Mouse (Mus musculus): Measurements from ENCODE around the gene Cpeb2. TPM values are rescaled to one million over a fixed set of nuclear protein-coding genes. Genes with fewer than 3 reads are reported as not detected.

Gene Cpeb2
- polyA plus RNA-seq, 1 experiment from 2014 or later, result 7.7 TPM

DNA sequence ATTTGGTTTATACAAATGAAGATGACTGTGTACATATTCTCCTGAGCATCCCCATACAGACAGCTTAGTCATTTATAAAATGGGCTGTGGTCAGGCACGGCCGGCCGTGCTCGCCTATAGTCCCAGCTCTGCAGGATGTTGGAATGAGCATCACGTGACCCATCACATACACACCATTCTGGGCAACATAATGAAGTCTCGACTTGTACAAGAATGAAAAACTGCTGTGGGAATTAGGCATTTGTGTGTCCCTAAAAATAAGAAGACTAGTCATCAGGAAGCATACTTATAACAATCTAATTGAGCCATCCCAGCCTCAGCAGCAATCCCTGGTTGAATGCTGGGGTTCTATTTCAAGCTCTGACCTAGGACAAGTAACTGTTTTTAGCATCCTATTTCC, 28.8 kb downstream of the Cpeb2 start:
- H3K27ac ChIP-seq (replicated peaks in 1 of 2; ENCODE audit: control insufficient read depth in 1 of 2, insufficient read depth in 1 of 2, low read depth in 2 of 2, low read length in 2 of 2), result no peak overlapping the region
- peaks cover 4% of the 10 kb centered on the region; the same call in 1 of the 2 replicates for H3K36me3 ChIP-seq (ENCODE audit: control insufficient read depth, insufficient read depth, low read length)
- no peak for ATAC-seq (ENCODE audit: insufficient number of reproducible peaks, insufficient read depth, low FRiP score, low read depth)
- H3K9me3 ChIP-seq (ENCODE audit: control insufficient read depth, low read length), result no peaks in the 10 kb centered on the region
- H3K9ac ChIP-seq (ENCODE audit: low read length), result no peak overlapping the region
- H3K4me3 ChIP-seq (ENCODE audit: control insufficient read depth in 1 of 2, insufficient read depth in 1 of 2, low read depth in 1 of 2, low read length in 2 of 2), result no peak overlapping the region
- H3K4me2 ChIP-seq (ENCODE audit: low read length), result no peak overlapping the region
- WGBS, result 60% methylated on average over 6 of the region's 6 CpGs
- peaks cover 0 to 3% of the 10 kb centered on the region in 2 experiments; a peak in 2 of 4 replicates for H3K4me1 ChIP-seq (ENCODE audit: control insufficient read depth in 2 of 2, insufficient read depth in 2 of 2, low read length in 2 of 2)
- H3K27me3 ChIP-seq (ENCODE audit: control insufficient read depth, insufficient read depth, low read length), result no peaks in the 10 kb centered on the region

DNA sequence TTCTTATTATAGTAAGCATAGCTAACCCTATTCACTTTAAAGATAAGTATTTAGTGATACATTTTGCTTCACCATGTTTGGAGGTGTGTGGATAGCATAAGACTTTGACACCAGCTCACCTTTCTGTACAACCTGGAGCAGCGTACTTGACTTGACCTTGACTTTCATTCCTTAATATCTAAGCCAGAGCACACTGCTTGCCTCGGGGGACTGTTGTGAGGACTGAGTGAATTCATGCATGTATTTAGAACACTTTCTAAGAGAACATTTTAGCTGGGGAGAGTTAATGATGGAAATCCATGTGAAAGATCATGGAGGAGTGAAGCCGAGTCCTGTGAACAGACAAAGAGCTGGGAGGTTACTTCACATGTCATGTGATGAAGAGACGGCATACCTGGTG, 31.0 kb downstream of the Cpeb2 start:
- H3K4me2 ChIP-seq (ENCODE audit: low read length), result no peak overlapping the region
- H3K4me3 ChIP-seq (ENCODE audit: control insufficient read depth in 1 of 2, insufficient read depth in 1 of 2, low read depth in 1 of 2, low read length in 2 of 2), result no peak overlapping the region
- H3K9ac ChIP-seq (ENCODE audit: low read length), result no peak overlapping the region
- 66% methylated on average over 4 of the region's 4 CpGs for WGBS
- ATAC-seq (ENCODE audit: insufficient number of reproducible peaks, insufficient read depth, low FRiP score, low read depth), result no peak
- no peaks in the 10 kb centered on the region for H3K9me3 ChIP-seq (ENCODE audit: control insufficient read depth, low read length)
- H3K4me1 ChIP-seq (ENCODE audit: control insufficient read depth in 2 of 2, insufficient read depth in 2 of 2, low read length in 2 of 2), result peaks cover 0 to 3% of the 10 kb centered on the region in 2 experiments; a peak in 2 of 4 replicates
- no peaks in the 10 kb centered on the region for H3K27me3 ChIP-seq (ENCODE audit: control insufficient read depth, insufficient read depth, low read length)
- H3K27ac ChIP-seq (replicated peaks in 1 of 2; ENCODE audit: control insufficient read depth in 1 of 2, insufficient read depth in 1 of 2, low read depth in 2 of 2, low read length in 2 of 2), result 0 out of 4 replicates have a peak overlapping the region, but pooled peaks of 1 of the 2 experiments have one; percentile 41
- H3K36me3 ChIP-seq (ENCODE audit: control insufficient read depth, insufficient read depth, low read length), result peaks cover 4% of the 10 kb centered on the region; the same call in 1 of the 2 replicates

DNA sequence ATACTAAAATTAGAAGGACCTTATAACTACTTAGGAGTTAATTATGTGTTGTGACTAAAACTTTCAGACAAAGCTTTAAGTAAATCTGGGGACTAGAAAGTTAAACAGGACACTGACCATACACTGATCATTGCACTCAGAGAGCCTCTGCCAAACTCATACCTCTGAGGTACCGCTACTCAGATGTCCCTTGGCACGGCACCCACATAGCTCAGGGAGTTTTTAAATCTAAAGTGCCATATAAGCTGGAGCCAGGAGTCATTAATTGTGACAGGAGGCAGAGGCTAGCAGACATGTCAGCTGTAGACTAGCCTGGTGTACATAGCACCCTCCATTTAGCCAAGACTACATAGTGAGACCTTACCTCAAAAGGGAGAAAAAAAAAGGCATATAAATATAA, 31.7 kb downstream of the Cpeb2 start:
- H3K4me2 ChIP-seq (ENCODE audit: low read length), result no peak overlapping the region
- no peak overlapping the region for H3K4me3 ChIP-seq (ENCODE audit: control insufficient read depth in 1 of 2, insufficient read depth in 1 of 2, low read depth in 1 of 2, low read length in 2 of 2)
- H3K9me3 ChIP-seq (ENCODE audit: control insufficient read depth, low read length), result no peaks in the 10 kb centered on the region
- peaks cover 8% of the 10 kb centered on the region for H3K36me3 ChIP-seq (ENCODE audit: control insufficient read depth, insufficient read depth, low read length)
- no peak for ATAC-seq (ENCODE audit: insufficient number of reproducible peaks, insufficient read depth, low FRiP score, low read depth)
- no peak overlapping the region for H3K9ac ChIP-seq (ENCODE audit: low read length)
- 63% methylated on average over 2 of the region's 2 CpGs for WGBS
- no peaks in the 10 kb centered on the region for H3K27me3 ChIP-seq (ENCODE audit: control insufficient read depth, insufficient read depth, low read length)
- peaks cover 0 to 3% of the 10 kb centered on the region in 2 experiments; a peak in 2 of 4 replicates for H3K4me1 ChIP-seq (ENCODE audit: control insufficient read depth in 2 of 2, insufficient read depth in 2 of 2, low read length in 2 of 2)
- H3K27ac ChIP-seq (replicated peaks in 1 of 2; ENCODE audit: control insufficient read depth in 1 of 2, insufficient read depth in 1 of 2, low read depth in 2 of 2, low read length in 2 of 2), result no peak overlapping the region

DNA sequence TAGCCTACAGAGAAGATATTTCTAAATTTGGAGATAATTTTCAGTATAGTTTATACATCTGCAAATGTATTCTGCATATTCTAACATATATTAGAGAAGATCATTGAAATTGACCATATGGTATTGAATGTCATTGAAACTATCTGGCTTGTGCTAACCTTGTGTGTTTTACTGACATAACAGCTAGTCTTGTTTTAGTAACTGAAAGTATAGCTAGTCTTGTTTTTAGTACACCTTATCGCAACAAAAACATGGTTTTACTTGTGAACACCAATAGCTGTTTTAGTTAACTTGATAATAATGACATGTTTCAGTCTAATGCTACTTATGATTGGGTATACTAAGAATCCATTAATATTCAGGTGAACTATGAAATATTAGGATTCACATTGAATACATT, 45.0 kb downstream of the Cpeb2 start:
- WGBS, result 94% methylated on average over 1 of the region's 1 CpGs
- Histone ChIP-seq H3K36me3 (ENCODE audit: control insufficient read depth, insufficient read depth, low read length) (peaks cover 52% of the 10 kb centered on the region), H3K9ac (ENCODE audit: low read length) (no peak overlapping the region), H3K9me3 (ENCODE audit: control insufficient read depth, low read length) (no peaks in the 10 kb centered on the region), H3K4me1 (ENCODE audit: control insufficient read depth in 2 of 2, insufficient read depth in 2 of 2, low read length in 2 of 2) (no peaks in the 10 kb centered on the region), H3K27ac (replicated peaks in 1 of 2; ENCODE audit: control insufficient read depth in 1 of 2, insufficient read depth in 1 of 2, low read depth in 2 of 2, low read length in 2 of 2) (no peak overlapping the region), H3K27me3 (ENCODE audit: control insufficient read depth, insufficient read depth, low read length) (no peaks in the 10 kb centered on the region), H3K4me2 (ENCODE audit: low read length) (no peak overlapping the region), H3K4me3 (ENCODE audit: control insufficient read depth in 1 of 2, insufficient read depth in 1 of 2, low read depth in 1 of 2, low read length in 2 of 2) (no peak overlapping the region)
- no peak for ATAC-seq (ENCODE audit: insufficient number of reproducible peaks, insufficient read depth, low FRiP score, low read depth)

DNA sequence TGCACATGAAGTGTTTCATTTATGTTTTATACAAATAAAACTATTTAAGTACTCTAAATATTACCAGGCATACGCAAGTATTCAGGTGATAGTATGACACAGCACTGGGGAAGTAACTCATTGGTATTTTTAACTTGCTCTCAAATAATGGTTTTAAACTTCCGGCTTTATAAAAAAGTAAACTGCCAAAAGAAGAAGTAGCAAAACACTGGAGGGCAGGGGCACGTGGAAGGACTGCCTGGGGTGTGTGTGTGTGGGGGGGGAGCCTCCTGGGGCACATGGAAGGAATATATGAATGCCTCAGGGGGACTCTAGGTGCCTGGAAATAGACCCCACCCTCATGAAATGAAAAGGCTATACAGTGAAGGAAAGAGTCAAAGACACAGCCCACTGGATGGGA, 46.8 kb downstream of the Cpeb2 start:
- WGBS, result 86% methylated on average over 3 of the region's 3 CpGs
- Histone ChIP-seq H3K27me3 (ENCODE audit: control insufficient read depth, insufficient read depth, low read length) (no peaks in the 10 kb centered on the region), H3K4me1 (ENCODE audit: control insufficient read depth in 2 of 2, insufficient read depth in 2 of 2, low read length in 2 of 2) (no peaks in the 10 kb centered on the region), H3K27ac (replicated peaks in 1 of 2; ENCODE audit: control insufficient read depth in 1 of 2, insufficient read depth in 1 of 2, low read depth in 2 of 2, low read length in 2 of 2) (no peak overlapping the region), H3K36me3 (ENCODE audit: control insufficient read depth, insufficient read depth, low read length) (peaks cover 63% of the 10 kb centered on the region), H3K9me3 (ENCODE audit: control insufficient read depth, low read length) (no peaks in the 10 kb centered on the region), H3K4me3 (ENCODE audit: control insufficient read depth in 1 of 2, insufficient read depth in 1 of 2, low read depth in 1 of 2, low read length in 2 of 2) (no peak overlapping the region), H3K9ac (ENCODE audit: low read length) (no peak overlapping the region), H3K4me2 (ENCODE audit: low read length) (no peak overlapping the region)
- no peak for ATAC-seq (ENCODE audit: insufficient number of reproducible peaks, insufficient read depth, low FRiP score, low read depth)

DNA sequence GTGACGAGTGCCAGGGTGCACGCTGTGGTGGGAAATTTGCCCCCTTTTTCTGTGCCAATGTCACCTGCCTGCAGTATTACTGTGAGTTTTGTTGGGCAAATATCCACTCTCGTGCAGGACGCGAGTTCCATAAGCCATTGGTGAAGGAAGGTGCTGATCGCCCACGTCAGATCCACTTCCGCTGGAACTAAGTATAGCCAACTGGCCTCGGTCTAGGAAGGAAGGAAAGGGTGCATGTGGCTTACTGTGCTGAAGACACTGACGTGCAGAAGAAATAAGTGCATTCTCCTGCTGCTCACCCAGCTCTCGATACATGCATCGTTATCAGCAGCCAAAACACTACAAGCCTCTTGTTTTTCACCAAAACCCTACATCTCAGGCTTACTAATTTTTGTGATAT, 52.8 kb downstream of the Cpeb2 start:
- Histone ChIP-seq H3K36me3 (ENCODE audit: control insufficient read depth, insufficient read depth, low read length) (peaks cover 75% of the 10 kb centered on the region), H3K9me3 (ENCODE audit: control insufficient read depth, low read length) (no peaks in the 10 kb centered on the region), H3K4me1 (ENCODE audit: control insufficient read depth in 2 of 2, insufficient read depth in 2 of 2, low read length in 2 of 2) (no peaks in the 10 kb centered on the region), H3K9ac (ENCODE audit: low read length) (no peak overlapping the region), H3K27ac (replicated peaks in 1 of 2; ENCODE audit: control insufficient read depth in 1 of 2, insufficient read depth in 1 of 2, low read depth in 2 of 2, low read length in 2 of 2) (no peak overlapping the region), H3K27me3 (ENCODE audit: control insufficient read depth, insufficient read depth, low read length) (no peaks in the 10 kb centered on the region), H3K4me2 (ENCODE audit: low read length) (no peak overlapping the region), H3K4me3 (ENCODE audit: control insufficient read depth in 1 of 2, insufficient read depth in 1 of 2, low read depth in 1 of 2, low read length in 2 of 2) (no peak overlapping the region)
- WGBS, result 70% methylated on average over 12 of the region's 12 CpGs
- no peak for ATAC-seq (ENCODE audit: insufficient number of reproducible peaks, insufficient read depth, low FRiP score, low read depth)

DNA sequence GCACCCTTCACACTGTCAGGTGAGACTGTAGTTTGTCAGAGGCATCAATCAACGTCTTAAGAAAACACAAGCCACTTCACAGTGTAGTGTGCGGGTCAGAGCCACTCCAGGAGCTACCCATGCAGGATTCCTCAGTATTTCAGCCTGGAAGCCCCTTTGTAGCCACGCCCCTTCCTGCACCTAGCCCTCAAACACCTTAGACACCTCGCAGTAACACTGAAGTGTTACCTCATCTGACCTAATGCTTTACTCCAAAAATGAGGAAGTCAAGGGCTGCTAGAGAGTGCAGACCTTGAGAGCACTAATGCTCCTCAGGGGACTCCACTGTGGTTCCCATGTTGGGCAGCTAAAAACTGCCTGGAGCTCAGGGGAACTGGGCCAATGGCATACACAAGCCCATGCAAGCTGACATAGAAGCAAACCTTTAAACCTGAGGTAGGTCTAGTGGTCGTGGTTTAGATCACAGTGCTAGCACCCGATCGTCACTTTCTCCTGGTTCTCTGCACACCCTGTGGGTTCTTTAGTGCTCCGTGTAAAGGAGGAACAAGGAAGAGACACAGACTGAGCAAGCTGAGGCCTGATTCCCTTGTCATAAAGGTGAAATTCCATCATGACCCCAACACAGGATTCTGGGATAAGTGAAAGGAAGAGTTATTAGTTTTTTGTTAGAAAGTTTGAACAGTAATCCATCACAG, 56.9 kb downstream of the Cpeb2 start:
- H3K27ac ChIP-seq (replicated peaks in 1 of 2; ENCODE audit: control insufficient read depth in 1 of 2, insufficient read depth in 1 of 2, low read depth in 2 of 2, low read length in 2 of 2), result no peak overlapping the region
- no peak for ATAC-seq (ENCODE audit: insufficient number of reproducible peaks, insufficient read depth, low FRiP score, low read depth)

DNA sequence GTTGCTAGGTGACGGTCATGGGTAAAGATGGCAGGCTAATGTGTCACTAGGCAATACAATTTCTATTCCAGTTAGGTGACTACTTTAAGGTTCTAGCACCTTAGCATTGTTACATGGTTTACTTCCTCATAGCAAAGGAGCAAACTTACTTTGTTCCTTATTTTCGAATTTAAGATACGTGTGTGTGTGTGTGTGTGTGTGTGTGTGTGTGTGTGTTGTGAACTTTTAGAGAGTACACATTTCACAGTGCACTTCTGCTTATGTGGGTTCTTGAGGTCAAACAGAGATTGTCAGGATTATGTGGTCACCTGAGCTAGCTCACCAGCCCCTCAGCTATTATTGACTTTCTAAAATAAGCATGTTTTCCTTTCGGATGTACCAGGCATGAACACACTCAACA, 60.2 kb downstream of the Cpeb2 start:
- no peaks in the 10 kb centered on the region for H3K27me3 ChIP-seq (ENCODE audit: control insufficient read depth, insufficient read depth, low read length)
- H3K36me3 ChIP-seq (ENCODE audit: control insufficient read depth, insufficient read depth, low read length), result peaks cover 8% of the 10 kb centered on the region
- H3K27ac ChIP-seq (replicated peaks in 1 of 2; ENCODE audit: control insufficient read depth in 1 of 2, insufficient read depth in 1 of 2, low read depth in 2 of 2, low read length in 2 of 2), result no peak overlapping the region
- H3K4me2 ChIP-seq (ENCODE audit: low read length), result no peak overlapping the region
- no peak for ATAC-seq (ENCODE audit: insufficient number of reproducible peaks, insufficient read depth, low FRiP score, low read depth)
- no peak overlapping the region for H3K4me3 ChIP-seq (ENCODE audit: control insufficient read depth in 1 of 2, insufficient read depth in 1 of 2, low read depth in 1 of 2, low read length in 2 of 2)
- H3K9me3 ChIP-seq (ENCODE audit: control insufficient read depth, low read length), result no peaks in the 10 kb centered on the region
- H3K9ac ChIP-seq (ENCODE audit: low read length), result no peak overlapping the region
- WGBS, result 87% methylated on average over 4 of the region's 4 CpGs
- peaks cover 4 to 19% of the 10 kb centered on the region in 2 experiments; a peak in 3 of 4 replicates for H3K4me1 ChIP-seq (ENCODE audit: control insufficient read depth in 2 of 2, insufficient read depth in 2 of 2, low read length in 2 of 2)

More for the DNA sequence above, 56.9 kb downstream of the Cpeb2 start:
- H3K4me3 ChIP-seq (ENCODE audit: control insufficient read depth in 1 of 2, insufficient read depth in 1 of 2, low read depth in 1 of 2, low read length in 2 of 2), result no peak overlapping the region
- no peak overlapping the region for H3K4me2 ChIP-seq (ENCODE audit: low read length)
- H3K36me3 ChIP-seq (ENCODE audit: control insufficient read depth, insufficient read depth, low read length), result peaks cover 35% of the 10 kb centered on the region
- no peaks in the 10 kb centered on the region for H3K4me1 ChIP-seq (ENCODE audit: control insufficient read depth in 2 of 2, insufficient read depth in 2 of 2, low read length in 2 of 2)
- 80% methylated on average over 8 of the region's 8 CpGs for WGBS
- no peak overlapping the region for H3K9ac ChIP-seq (ENCODE audit: low read length)
- H3K9me3 ChIP-seq (ENCODE audit: control insufficient read depth, low read length), result no peaks in the 10 kb centered on the region
- no peaks in the 10 kb centered on the region for H3K27me3 ChIP-seq (ENCODE audit: control insufficient read depth, insufficient read depth, low read length)

Data from heart, embryonic 14.5 days (tissue).